Mouse (Mus musculus) neural tube, embryonic 15.5 days (tissue): ENCODE results near the gene Rhox2a. TPM values are rescaled to one million over a fixed set of nuclear protein-coding genes. Genes with fewer than 3 reads are reported as not detected.
"Not testable (repeated sequence)": the region's sequence is repeated elsewhere in the genome, so short reads cannot be mapped to it uniquely, and the experiment has no call there.

ENCODE experiments used
- ATAC-seq: fragments of 200-750 bp; cut with Nextera tagmentation; 2 replicates; pipeline ENCODE4 v1.8.0; 2017; ENCODE audit warnings: mild to moderate bottlenecking, moderate TSS enrichment, moderate library complexity; ENCODE audit not compliant: low FRiP score
- H3K27ac ChIP-seq: fragments of 300-500 bp; sonication (generic); replicated peaks from 2 replicates; pipeline ENCODE4 v1.5.1; 2015; ENCODE audit warnings: mild to moderate bottlenecking, inconsistent platforms
- H3K27me3 ChIP-seq: fragments of 300-500 bp; sonication (generic); replicated peaks from 2 replicates; pipeline ENCODE4 v1.6.1; 2015; ENCODE audit warnings: inconsistent platforms
- H3K36me3 ChIP-seq: fragments of 300-500 bp; sonication (generic); 2 replicates; pipeline ENCODE4 v1.6.1; 2015; ENCODE audit warnings: inconsistent platforms
- H3K4me1 ChIP-seq: fragments of 300-500 bp; sonication (generic); 2 replicates; pipeline ENCODE4 v1.6.1; 2015; ENCODE audit warnings: inconsistent platforms
- H3K4me2 ChIP-seq: fragments of 300-500 bp; sonication (generic); 2 replicates; pipeline ENCODE4 v1.6.1; 2015; ENCODE audit warnings: inconsistent platforms, mild to moderate bottlenecking, moderate library complexity
- H3K4me3 ChIP-seq: fragments of 300-500 bp; sonication (generic); replicated peaks from 2 replicates; pipeline ENCODE4 v1.5.1; 2015; ENCODE audit warnings: mild to moderate bottlenecking, inconsistent platforms
- H3K9ac ChIP-seq: fragments of 300-500 bp; sonication (generic); replicated peaks from 2 replicates; pipeline ENCODE4 v1.6.1; 2015; ENCODE audit warnings: mild to moderate bottlenecking, inconsistent platforms
- H3K9me3 ChIP-seq: fragments of 300-500 bp; sonication (generic); replicated peaks from 2 replicates; pipeline ENCODE4 v1.6.1; 2016; ENCODE audit warnings: inconsistent platforms
- WGBS: fragments of 180-500 bp; shearing (Covaris S2); methylation state at CpG from one replicate; pipeline ENCODE4 v1.1.7; 2015; ENCODE audit warnings: mixed read lengths; 5-methylcytosine and 5-hydroxymethylcytosine counted together
- polyA plus RNA-seq: library from polyadenylated mRNA; unstranded; fragments of >200 nt; fragmentation: Nextera tagmentation; extraction: Ambion mirVana; gene quantifications from 2 replicates; pipeline ENCODE4 v1.2.1, GENCODE M21; 2015

Rhox2a gene
- polyA plus RNA-seq: not detected in 2 replicates

- not testable (repeated sequence) for H3K4me2 ChIP-seq, H3K9ac ChIP-seq, ATAC-seq, H3K4me1 ChIP-seq, H3K27ac ChIP-seq, H3K36me3 ChIP-seq, H3K4me3 ChIP-seq, H3K27me3 ChIP-seq, H3K9me3 ChIP-seq
- no CpG with 5 or more reads among the region's 9 CpGs for WGBS
Observed at GRCm38 (mm10) chrX:37244676-37245075, at the start of gene Rhox2a. TSS of gene Rhox2a (plus strand) at chrX:37244976.

- ATAC-seq: no peak
- WGBS: 58% methylated on average over 8 of the region's 8 CpGs
Observed at GRCm38 (mm10) chrX:37198676-37199075, 46.1 kb upstream of the Rhox2a start.

GRCm38 (mm10) chrX:37210941-37211340 is 33.8 kb upstream of the Rhox2a start, which contains the start of gene Gm9:
TSS of gene Gm9 (minus strand) at chrX:37211041.
- H3K4me1 ChIP-seq: no peaks in the 10 kb centered on the region
- no peaks in the 10 kb centered on the region for H3K9me3 ChIP-seq
- H3K4me2 ChIP-seq: no peak within 1 kb of the TSS
- H3K4me3 ChIP-seq: no peak within 1 kb of the TSS
- WGBS: 90% methylated on average over 10 of the region's 10 CpGs
- no peak for ATAC-seq
- H3K27me3 ChIP-seq: no peaks in the 10 kb centered on the region
- H3K9ac ChIP-seq: no peak within 1 kb of the TSS
- no peaks in the 10 kb centered on the region for H3K36me3 ChIP-seq
- H3K27ac ChIP-seq: no peak within 1 kb of the TSS

More at GRCm38 (mm10) chrX:37198676-37199075, 46.1 kb upstream of the Rhox2a start:
- H3K9ac ChIP-seq: no peak overlapping the region
- H3K9me3 ChIP-seq: no peaks in the 10 kb centered on the region
- H3K4me1 ChIP-seq: no peaks in the 10 kb centered on the region
- no peaks in the 10 kb centered on the region for H3K27me3 ChIP-seq
- no peaks in the 10 kb centered on the region for H3K36me3 ChIP-seq
- no peak overlapping the region for H3K27ac ChIP-seq
- no peak overlapping the region for H3K4me2 ChIP-seq
- H3K4me3 ChIP-seq: no peak overlapping the region

- not testable (repeated sequence) for H3K4me3 ChIP-seq, H3K4me2 ChIP-seq, H3K36me3 ChIP-seq, ATAC-seq, H3K9ac ChIP-seq, H3K27ac ChIP-seq, H3K9me3 ChIP-seq, H3K27me3 ChIP-seq, H3K4me1 ChIP-seq
- 82% methylated on average over 1 of the region's 1 CpGs for WGBS
Observed at GRCm38 (mm10) chrX:37222158-37222557, 22.6 kb upstream of the Rhox2a start, which contains the start of gene Rhox1. TSS of gene Rhox1 (minus strand) at chrX:37222258.

- not testable (repeated sequence) for H3K4me2 ChIP-seq, ATAC-seq, H3K9ac ChIP-seq, H3K27ac ChIP-seq, H3K4me1 ChIP-seq, H3K9me3 ChIP-seq, H3K27me3 ChIP-seq, H3K36me3 ChIP-seq, H3K4me3 ChIP-seq
- 82% methylated on average over 1 of the region's 3 CpGs for WGBS
Observed at GRCm38 (mm10) chrX:37249619-37250018, 4.8 kb downstream of the Rhox2a start, which contains the start of gene Rhox3a. TSS of gene Rhox3a (plus strand) at chrX:37249919.

GRCm38 (mm10) chrX:37265038-37265437 is 20.3 kb downstream of the Rhox2a start, which contains the start of gene Rhox4a:
TSS of gene Rhox4a (plus strand) at chrX:37265338.
- not testable (repeated sequence) for H3K4me1 ChIP-seq, ATAC-seq, H3K27ac ChIP-seq, H3K4me3 ChIP-seq, H3K36me3 ChIP-seq, H3K27me3 ChIP-seq, H3K4me2 ChIP-seq, H3K9ac ChIP-seq, H3K9me3 ChIP-seq
- WGBS: 96% methylated on average over 11 of the region's 19 CpGs

Other genes starting within 250 kb of the Rhox2a start
- not detected in 2 replicates for gene Sowahd, start 196.1 kb upstream of the Rhox2a start, polyA plus RNA-seq
- gene Rpl39, start 159.6 kb upstream of the Rhox2a start, polyA plus RNA-seq: 318 and 331 TPM in 2 replicates
- gene Upf3b, start 134.7 kb upstream of the Rhox2a start, polyA plus RNA-seq: 29.4 and 31.9 TPM in 2 replicates
- gene Nkap, start 118.2 kb upstream of the Rhox2a start, polyA plus RNA-seq: 22.1 and 22.2 TPM in 2 replicates
- gene Akap14, start 76.1 kb upstream of the Rhox2a start, polyA plus RNA-seq: 0.14 and 0.29 TPM in 2 replicates
- 742 and 895 TPM in 2 replicates for gene Ndufa1, start 53.8 kb upstream of the Rhox2a start, polyA plus RNA-seq
- 23.7 and 27.3 TPM in 2 replicates for gene Rnf113a1, start 53.7 kb upstream of the Rhox2a start, polyA plus RNA-seq
- gene Gm9, start 33.9 kb upstream of the Rhox2a start, polyA plus RNA-seq: not detected in 2 replicates
- not detected in 2 replicates for gene Rhox1, start 22.7 kb upstream of the Rhox2a start, polyA plus RNA-seq
- not detected in 2 replicates for gene Rhox3a, start 4.9 kb downstream of the Rhox2a start, polyA plus RNA-seq
- gene Rhox4a, start 20.4 kb downstream of the Rhox2a start, polyA plus RNA-seq: not detected in 2 replicates
- gene Rhox3a2, start 135.1 kb downstream of the Rhox2a start, polyA plus RNA-seq: not detected in 2 replicates
- 8.1 TPM in 1 of 2 replicates, not detected in the other for gene Rhox4a2, start 145.9 kb downstream of the Rhox2a start, polyA plus RNA-seq
- not detected in 2 replicates for gene Rhox2b, start 167.1 kb downstream of the Rhox2a start, polyA plus RNA-seq
- gene Rhox4b, start 187.5 kb downstream of the Rhox2a start, polyA plus RNA-seq: 3.9 TPM in 1 of 2 replicates, not detected in the other
- not detected in 2 replicates for gene Rhox2c, start 208.7 kb downstream of the Rhox2a start, polyA plus RNA-seq
- not detected in 2 replicates for gene Rhox3c, start 213.6 kb downstream of the Rhox2a start, polyA plus RNA-seq
- gene Rhox4c, start 235.4 kb downstream of the Rhox2a start, polyA plus RNA-seq: not detected in 2 replicates
- gene Rhox2d, start 248.5 kb downstream of the Rhox2a start, polyA plus RNA-seq: not detected in 2 replicates